Mouse (Mus musculus) layer of hippocampus, adult 9-10 months (tissue): ENCODE results near the gene Pex5.

Experiments
- DNase-seq: peaks from one replicate; pipeline ENCODE4 v3.0.0; 2022; ENCODE audit warnings: low spot score

Pex5 gene

DNA sequence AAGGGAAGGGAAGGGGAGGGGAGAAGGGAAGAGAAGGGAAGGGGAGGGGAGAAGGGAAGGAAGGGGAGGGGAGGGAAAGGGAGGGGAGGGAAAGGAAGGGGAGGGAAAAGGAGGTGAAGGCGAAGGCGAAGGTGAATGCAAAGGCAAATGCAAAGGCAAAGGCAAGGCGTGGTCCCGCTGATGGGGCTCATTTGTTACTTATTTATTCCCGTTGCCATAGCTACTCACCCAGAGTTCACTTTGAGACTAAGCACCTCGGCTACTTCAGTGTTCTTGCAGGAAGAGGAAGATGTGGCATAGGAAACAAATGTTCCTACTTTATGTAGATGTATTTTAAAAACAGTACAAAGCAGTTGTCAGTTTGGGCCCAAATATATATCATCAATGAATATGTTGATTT, 54.3 kb downstream of the Pex5 start:
- no peak for DNase-seq

DNA sequence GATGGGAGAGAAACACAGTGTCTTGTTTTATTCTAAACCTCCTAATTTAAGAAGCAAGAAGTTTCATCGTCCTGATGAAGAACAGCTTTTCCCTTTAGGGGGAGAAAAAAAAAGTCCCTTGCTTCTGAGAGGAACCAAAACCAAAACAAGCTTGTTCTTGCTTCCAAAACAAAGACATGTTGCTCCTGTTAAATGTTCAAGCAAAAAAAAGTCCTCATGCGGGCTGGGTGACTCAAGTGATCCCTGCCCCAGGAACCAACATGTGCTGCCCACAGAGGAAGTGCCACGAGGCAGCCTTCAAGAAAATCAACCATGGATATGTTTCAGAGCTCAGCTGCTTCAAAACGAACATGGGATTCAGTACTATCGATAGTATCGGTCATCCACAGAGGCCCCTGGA, 55.9 kb downstream of the Pex5 start:
- no peak for DNase-seq

DNA sequence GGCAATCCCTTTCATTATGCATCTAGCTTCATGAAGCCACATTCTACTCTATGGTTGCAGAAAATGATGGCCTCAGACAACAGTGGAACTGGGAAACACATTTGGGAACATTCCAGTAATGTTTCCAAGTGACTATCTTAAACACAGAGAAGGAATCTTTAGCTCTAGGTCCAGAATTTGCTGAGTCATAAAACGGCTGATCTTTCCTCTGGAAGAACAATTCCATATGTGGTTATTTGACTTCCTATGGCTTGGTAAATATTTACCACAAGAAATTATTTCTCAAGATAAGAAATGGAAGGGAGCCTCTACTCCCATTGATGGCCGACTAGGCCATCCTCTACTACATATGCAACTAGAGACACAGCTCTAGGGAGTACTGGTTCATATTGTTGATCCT, 61.6 kb downstream of the Pex5 start:
- DNase-seq: no peak
